8 mouse cellular contexts compared by ENCODE assay signal in the genomic region with DNA sequence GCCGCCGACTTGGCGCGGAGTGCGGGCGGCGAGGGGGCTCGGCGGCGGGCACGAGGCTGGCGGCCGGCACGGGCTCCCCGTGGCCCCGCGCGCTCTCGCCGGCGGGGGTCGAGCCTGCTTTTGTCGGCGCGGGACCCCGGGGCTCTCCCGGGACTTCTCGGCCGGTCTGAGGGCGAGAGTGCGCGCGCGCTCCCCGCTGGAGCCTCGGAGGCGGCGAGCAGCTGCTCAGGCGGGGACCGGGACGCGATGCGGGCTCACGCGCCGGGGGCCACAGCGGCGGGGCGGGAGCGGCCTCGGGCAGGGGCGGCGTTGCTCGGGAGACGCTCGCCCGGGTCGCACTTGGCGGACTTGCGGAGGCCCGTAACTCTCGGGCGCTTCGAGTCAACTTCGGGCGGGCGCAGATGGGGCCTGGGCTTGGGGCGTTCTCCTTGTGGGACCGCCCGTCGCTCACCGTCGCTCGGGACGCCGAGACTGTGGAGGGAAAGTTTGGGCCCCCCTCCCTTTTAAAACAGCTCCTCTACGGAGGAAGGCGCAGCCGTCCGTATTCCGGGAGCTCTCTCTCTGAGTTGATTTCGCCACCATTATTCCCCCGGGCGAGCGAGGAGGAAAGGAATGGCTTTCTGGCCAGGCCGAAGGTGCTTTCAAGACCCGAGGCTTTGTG. TPM values are rescaled to one million over a fixed set of nuclear protein-coding genes. Genes with fewer than 3 reads are reported as not detected.
DNase-seq lines count a peak whose midpoint lies in the region; ATAC-seq and TF ChIP-seq lines count a peak whose summit lies in the region.

No protein-coding gene starts in this region.

- H3K4me3 ChIP-seq in hindbrain, embryonic 14.5 days (replicated peaks; ENCODE audit: low read length): peak overlapping the region; percentile 92
- peak overlapping the region; percentile 80 for H3K4me3 ChIP-seq in left cerebral cortex, adult 2 months

- H3K9me3 ChIP-seq in hindbrain, embryonic 14.5 days (ENCODE audit: control insufficient read depth, low read length): no peaks in the 10 kb centered on the region

- peak overlapping the region; percentile 94 for H3K27ac ChIP-seq in hindbrain, embryonic 14.5 days
- peak overlapping the region; percentile 72 for H3K27ac ChIP-seq in left cerebral cortex, adult 2 months

- intact Hi-C loops in left cerebral cortex, adult 2 months (cut with DNase I): no loop called here

- ATAC-seq in hindbrain, embryonic 14.5 days (ENCODE audit: low FRiP score): peak; percentile 43

- peak; percentile 19 for DNase-seq in adrenal gland, adult 8-10 months
- DNase-seq in cerebellum, postnatal 36 days: peak; percentile 53 to 54
- peak; percentile 32 for DNase-seq in gastrocnemius, adult 18-20 months (ENCODE audit: low spot score)
- peak; percentile 44 for DNase-seq in hindbrain, embryonic 14.5 days (ENCODE audit: low spot score)
- peak; percentile 25 to 26 for DNase-seq in left cerebral cortex, adult 2 months (ENCODE audit: extremely low spot score in 1 of 2, low spot score in 2 of 2)
- peak; percentile 68 for DNase-seq in mesoderm, embryonic 11.5 days (ENCODE audit: low read depth, low spot score)
- peak; percentile 25 to 52 for DNase-seq in spleen, adult 18-20 months
- DNase-seq in MN1 (ENCODE audit: low spot score): no peak

- under 1% methylated on average over 78 of the region's 87 CpGs for WGBS in hindbrain, embryonic 14.5 days

- no peaks in the 10 kb centered on the region; the same call in 1 of the 2 replicates for H3K4me1 ChIP-seq in hindbrain, embryonic 14.5 days (replicated peaks; ENCODE audit: control insufficient read depth, insufficient read depth, low read length)

- H3K4me2 ChIP-seq in hindbrain, embryonic 14.5 days (replicated peaks): peak overlapping the region; percentile 83

- no peak for TF ChIP-seq CTCF in left cerebral cortex, adult 2 months (IDR thresholded peaks at IDR 0.05)

- peak overlapping the region; percentile 73 for H3K9ac ChIP-seq in hindbrain, embryonic 14.5 days

- no peaks in the 10 kb centered on the region for H3K27me3 ChIP-seq in hindbrain, embryonic 14.5 days (ENCODE audit: control insufficient read depth, insufficient read depth, low read length)

- H3K36me3 ChIP-seq in hindbrain, embryonic 14.5 days (replicated peaks; ENCODE audit: control insufficient read depth, insufficient read depth): no peaks in the 10 kb centered on the region

RNA-seq across cellular contexts. Expression of gene Cecr2, which starts 0.7 kb away (rescaled TPM):
- 1 to 10 TPM; 5.1 to 6.8 (median 5.7) TPM for total RNA-seq in adrenal gland, adult 8-10 months (2022)
- total RNA-seq in gastrocnemius, adult 18-20 months (2021): 1 to 10 TPM; 7.4 to 10.0 TPM
- polyA plus RNA-seq in hindbrain, embryonic 14.5 days (2014; fragmentation: Nextera tagmentation; extraction: Ambion mirVana): 3.7 and 4.7 TPM in 2 replicates
- 1 to 10 TPM; 3.1 to 4.1 TPM for total RNA-seq in left cerebral cortex, adult 2 months (2021)
